Mouse (Mus musculus) hindbrain, embryonic 12.5 days (tissue): ENCODE results near the gene Lama5. TPM values are rescaled to one million over a fixed set of nuclear protein-coding genes. Genes with fewer than 3 reads are reported as not detected.
"Not testable (repeated sequence)": the region's sequence is repeated elsewhere in the genome, so short reads cannot be mapped to it uniquely, and the experiment has no call there.

Experiments
- ATAC-seq: fragments of 200-750 bp; cut with Nextera tagmentation; 2 replicates; pipeline ENCODE4 v1.8.0; 2017; ENCODE audit warnings: moderate TSS enrichment; ENCODE audit not compliant: low FRiP score
- H3K27ac ChIP-seq: fragments of 300-500 bp; sonication (generic); 2 replicates; pipeline ENCODE4 v1.5.1; 2016; ENCODE audit warnings: mild to moderate bottlenecking
- H3K27me3 ChIP-seq: fragments of 300-500 bp; sonication (generic); 2 replicates; pipeline ENCODE4 v1.6.1; 2016; ENCODE audit warnings: mild to moderate bottlenecking
- H3K36me3 ChIP-seq: fragments of 300-500 bp; sonication (generic); 2 replicates; pipeline ENCODE4 v1.6.1; 2016; ENCODE audit warnings: mild to moderate bottlenecking
- H3K4me1 ChIP-seq: fragments of 300-500 bp; sonication (generic); 2 replicates; pipeline ENCODE4 v1.6.1; 2016
- H3K4me2 ChIP-seq: fragments of 300-500 bp; sonication (generic); replicated peaks from 2 replicates; pipeline ENCODE4 v1.6.1; 2016; ENCODE audit warnings: mild to moderate bottlenecking
- H3K4me3 ChIP-seq: fragments of 300-500 bp; sonication (generic); 2 replicates; pipeline ENCODE4 v1.5.1; 2016; ENCODE audit warnings: mild to moderate bottlenecking
- H3K9ac ChIP-seq: fragments of 300-500 bp; sonication (generic); 2 replicates; pipeline ENCODE4 v1.6.1; 2016; ENCODE audit warnings: mild to moderate bottlenecking, moderate library complexity
- H3K9me3 ChIP-seq: fragments of 300-500 bp; sonication (generic); replicated peaks from 2 replicates; pipeline ENCODE4 v1.6.1; 2016; ENCODE audit warnings: mild to moderate bottlenecking
- WGBS: fragments of 180-500 bp; shearing (Covaris S2); methylation state at CpG from one replicate; pipeline ENCODE4 v1.1.7; 2016; 5-methylcytosine and 5-hydroxymethylcytosine counted together
- polyA plus RNA-seq: library from polyadenylated mRNA; unstranded; fragments of >200 nt; fragmentation: Nextera tagmentation; extraction: Ambion mirVana; gene quantifications from 2 replicates; pipeline ENCODE4 v1.2.1, GENCODE M21; 2016

The Lama5 gene
- polyA plus RNA-seq, 1 experiment from 2014 or later: 8.7 TPM

DNA sequence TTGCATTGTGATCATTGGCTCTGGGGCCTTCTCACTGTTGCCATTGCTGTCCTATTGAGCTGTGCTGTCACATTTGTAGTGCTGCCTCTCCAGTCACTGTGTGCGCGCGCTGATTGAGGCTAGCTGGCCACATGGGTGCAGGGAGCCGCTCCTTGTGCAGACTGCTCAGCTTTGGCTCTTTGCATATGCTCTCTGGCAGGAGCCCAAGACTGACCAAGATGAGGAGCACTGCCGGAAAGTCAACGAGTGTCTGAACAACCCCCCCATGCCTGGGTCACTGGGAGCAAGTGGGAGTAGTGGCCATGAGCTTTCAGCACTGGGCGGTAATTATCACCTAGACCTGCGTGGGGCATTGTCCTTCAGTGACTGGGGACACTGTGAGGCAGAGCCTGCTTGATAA lies 51.9 kb downstream of the Lama5 start:
- H3K9ac ChIP-seq, H3K4me3 ChIP-seq, ATAC-seq, H3K27ac ChIP-seq, H3K27me3 ChIP-seq, H3K9me3 ChIP-seq: not testable (repeated sequence)
- Histone ChIP-seq H3K36me3 (peaks cover 58% of the 10 kb centered on the region), H3K4me2 (peak overlapping the region; percentile 99; the same call in 1 of the 2 replicates), H3K4me1 (peaks cover 16% of the 10 kb centered on the region)
- 93% methylated on average over 8 of the region's 8 CpGs for WGBS

DNA sequence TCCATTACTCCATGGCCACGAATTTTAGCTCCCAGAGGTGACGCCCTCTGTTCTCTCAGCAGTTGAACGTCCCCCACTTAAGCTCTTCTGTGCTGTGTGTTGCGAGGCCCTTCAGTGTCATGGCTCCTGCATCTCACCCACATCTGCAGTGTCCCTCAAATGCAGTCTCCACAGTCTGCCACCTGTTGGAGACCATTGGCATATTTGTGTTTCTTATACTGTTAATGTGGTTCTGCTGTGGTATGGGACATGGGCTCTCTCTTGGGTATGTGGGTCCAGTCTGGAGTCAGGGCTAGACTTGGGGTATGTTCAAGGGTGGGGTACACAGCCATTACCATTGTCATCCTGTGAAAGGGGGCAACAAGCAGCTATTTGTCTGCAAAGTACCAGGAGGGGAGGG lies 52.5 kb downstream of the Lama5 start:
- no peak for ATAC-seq
- peak overlapping the region; percentile 98 for H3K4me3 ChIP-seq
- 84% methylated on average over 4 of the region's 4 CpGs for WGBS
- peak overlapping the region; percentile 98 for H3K9ac ChIP-seq
- H3K27ac ChIP-seq: no peak overlapping the region
- no peaks in the 10 kb centered on the region for H3K27me3 ChIP-seq
- peaks cover 16% of the 10 kb centered on the region for H3K4me1 ChIP-seq
- H3K9me3 ChIP-seq: no peaks in the 10 kb centered on the region
- peak overlapping the region; percentile 99 for H3K4me2 ChIP-seq
- H3K36me3 ChIP-seq: peaks cover 52% of the 10 kb centered on the region

GRCm38 (mm10) chr2:180172152-180172551 lies 53.5 kb downstream of the Lama5 start:
- no peaks in the 10 kb centered on the region for H3K27me3 ChIP-seq
- no peaks in the 10 kb centered on the region for H3K9me3 ChIP-seq
- peaks cover 16% of the 10 kb centered on the region for H3K4me1 ChIP-seq
- peak overlapping the region; percentile 99 for H3K4me2 ChIP-seq
- no peak overlapping the region for H3K27ac ChIP-seq
- no peak for ATAC-seq
- peaks cover 42% of the 10 kb centered on the region for H3K36me3 ChIP-seq
- peak overlapping the region; percentile 98 for H3K4me3 ChIP-seq
- peak overlapping the region; percentile 98 for H3K9ac ChIP-seq
- WGBS: 6% methylated on average over 9 of the region's 9 CpGs

DNA sequence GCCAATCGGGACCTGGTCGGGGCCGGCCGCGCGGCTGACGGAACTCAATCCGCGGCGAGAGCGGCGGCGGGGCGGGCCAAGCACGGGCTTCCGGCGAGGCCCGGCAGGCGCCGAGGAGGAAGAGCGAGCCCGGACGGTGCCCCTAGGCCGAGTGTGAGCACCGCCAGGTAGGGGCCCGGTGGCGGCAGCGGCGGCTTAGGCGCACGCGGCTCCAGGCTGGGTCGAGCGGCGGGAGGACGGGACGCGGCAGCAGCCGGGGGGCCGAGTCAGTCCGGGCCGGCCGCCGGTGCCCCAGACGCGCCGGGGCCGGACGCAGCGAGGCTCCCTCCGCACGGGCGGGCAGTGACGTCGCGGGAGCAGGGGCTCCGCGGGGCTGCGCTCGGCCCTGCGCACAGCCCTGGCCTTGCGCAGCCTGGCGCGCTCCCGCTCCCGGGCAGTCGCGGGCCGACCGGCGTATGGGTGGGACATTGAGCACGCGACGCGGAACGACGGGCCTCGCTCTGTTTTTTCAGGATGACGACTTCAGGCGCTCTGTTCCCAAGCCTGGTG lies 54.1 kb downstream of the Lama5 start:
- Histone ChIP-seq H3K4me3 (peak overlapping the region; percentile 98), H3K9ac (peak overlapping the region; percentile 98), H3K4me1 (peaks cover 16% of the 10 kb centered on the region), H3K27ac (peak overlapping the region; percentile 93), H3K36me3 (peaks cover 37% of the 10 kb centered on the region), H3K9me3 (no peaks in the 10 kb centered on the region), H3K4me2 (peak overlapping the region; percentile 99), H3K27me3 (no peaks in the 10 kb centered on the region)
- WGBS: under 1% methylated on average over 76 of the region's 80 CpGs
- peak; percentile 68 for ATAC-seq

DNA sequence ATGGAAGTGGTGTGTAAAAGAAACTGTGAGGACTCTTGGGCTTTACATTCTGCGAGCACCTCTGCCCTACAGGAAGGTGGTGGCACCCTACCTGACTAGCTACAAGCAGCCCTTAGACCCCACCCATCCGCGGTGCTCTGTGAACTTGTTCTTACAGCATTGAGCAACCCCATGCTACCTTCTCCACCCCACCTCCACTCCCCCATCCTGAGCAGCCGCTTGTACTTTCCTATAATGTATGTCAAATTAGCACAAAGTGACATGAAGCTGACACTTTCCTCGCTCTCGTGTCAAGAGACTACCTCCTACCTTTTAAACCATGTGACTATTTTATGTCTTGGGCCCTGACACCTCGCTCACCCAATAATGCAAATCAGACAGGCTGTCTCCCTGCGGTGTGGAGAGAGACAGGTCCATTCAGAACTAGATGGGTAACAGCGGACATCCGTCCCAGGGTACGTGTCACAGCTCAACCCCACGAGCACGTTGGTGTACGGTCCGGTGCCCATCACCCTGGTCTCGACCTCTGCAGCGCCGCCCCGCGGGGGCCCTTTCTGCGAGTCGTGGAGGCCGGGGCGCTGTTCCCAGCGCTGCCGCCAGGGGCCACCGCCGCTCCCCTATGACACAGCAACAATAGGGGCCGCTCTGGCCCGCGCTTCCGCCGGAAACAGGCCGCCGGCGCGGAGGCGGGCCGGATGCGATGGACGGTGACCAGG lies 54.7 kb downstream of the Lama5 start, which contains the start of gene Adrm1:
Gene Adrm1, plus strand, starts transcription at position 680 of the 716 bp plus-strand sequence.
- Histone ChIP-seq H3K9me3 (no peaks in the 10 kb centered on the region), H3K9ac (peak within 1 kb of the TSS; percentile 98), H3K36me3 (peaks cover 32% of the 10 kb centered on the region), H3K4me1 (peaks cover 16% of the 10 kb centered on the region), H3K4me2 (peak within 1 kb of the TSS; percentile 99), H3K27ac (peak within 1 kb of the TSS; percentile 93), H3K4me3 (peak within 1 kb of the TSS; percentile 98), H3K27me3 (no peaks in the 10 kb centered on the region)
- 4% methylated on average over 41 of the region's 41 CpGs for WGBS
- ATAC-seq: peak; percentile 99

- ATAC-seq: 0 out of 2 replicates have a peak, but pooled peaks have one; percentile 1
- Histone ChIP-seq H3K27ac (no peak overlapping the region), H3K4me1 (peaks cover 16% of the 10 kb centered on the region), H3K27me3 (no peaks in the 10 kb centered on the region), H3K4me3 (no peak overlapping the region), H3K9ac (no peak overlapping the region), H3K36me3 (peaks cover 25% of the 10 kb centered on the region), H3K9me3 (no peaks in the 10 kb centered on the region), H3K4me2 (peak overlapping the region; percentile 99; the same call in 1 of the 2 replicates)
- 83% methylated on average over 11 of the region's 11 CpGs for WGBS
Measured at GRCm38 (mm10) chr2:180170151-180170805, 55.4 kb downstream of the Lama5 start.

- ATAC-seq: no peak
- 90% methylated on average over 2 of the region's 2 CpGs for WGBS
Measured at GRCm38 (mm10) chr2:180166869-180167268, 58.8 kb downstream of the Lama5 start.

GRCm38 (mm10) chr2:180165855-180166254 lies 59.8 kb downstream of the Lama5 start:
- no peak overlapping the region for H3K9ac ChIP-seq
- H3K27ac ChIP-seq: no peak overlapping the region
- ATAC-seq: no peak
- no peaks in the 10 kb centered on the region for H3K4me1 ChIP-seq
- no peak overlapping the region for H3K4me3 ChIP-seq
- WGBS: 81% methylated on average over 2 of the region's 2 CpGs
- H3K36me3 ChIP-seq: peaks cover 33% of the 10 kb centered on the region
- no peak overlapping the region for H3K4me2 ChIP-seq
- no peaks in the 10 kb centered on the region for H3K27me3 ChIP-seq
- no peaks in the 10 kb centered on the region for H3K9me3 ChIP-seq

More at GRCm38 (mm10) chr2:180166869-180167268, 58.8 kb downstream of the Lama5 start:
- H3K4me2 ChIP-seq: no peak overlapping the region
- H3K27ac ChIP-seq: no peak overlapping the region
- H3K4me3 ChIP-seq: no peak overlapping the region
- H3K4me1 ChIP-seq: no peaks in the 10 kb centered on the region
- H3K27me3 ChIP-seq: no peaks in the 10 kb centered on the region
- H3K9ac ChIP-seq: no peak overlapping the region; the same call in 1 of the 2 replicates
- H3K36me3 ChIP-seq: peaks cover 23% of the 10 kb centered on the region
- H3K9me3 ChIP-seq: no peaks in the 10 kb centered on the region

- WGBS: 89% methylated on average over 3 of the region's 3 CpGs
- Histone ChIP-seq H3K27me3 (no peaks in the 10 kb centered on the region), H3K9me3 (no peaks in the 10 kb centered on the region), H3K4me2 (no peak overlapping the region), H3K36me3 (peaks cover 87% of the 10 kb centered on the region), H3K4me1 (no peaks in the 10 kb centered on the region), H3K9ac (no peak overlapping the region), H3K4me3 (no peak overlapping the region), H3K27ac (no peak overlapping the region)
- ATAC-seq: no peak
Measured at GRCm38 (mm10) chr2:180158627-180159026, 67.0 kb downstream of the Lama5 start.

DNA sequence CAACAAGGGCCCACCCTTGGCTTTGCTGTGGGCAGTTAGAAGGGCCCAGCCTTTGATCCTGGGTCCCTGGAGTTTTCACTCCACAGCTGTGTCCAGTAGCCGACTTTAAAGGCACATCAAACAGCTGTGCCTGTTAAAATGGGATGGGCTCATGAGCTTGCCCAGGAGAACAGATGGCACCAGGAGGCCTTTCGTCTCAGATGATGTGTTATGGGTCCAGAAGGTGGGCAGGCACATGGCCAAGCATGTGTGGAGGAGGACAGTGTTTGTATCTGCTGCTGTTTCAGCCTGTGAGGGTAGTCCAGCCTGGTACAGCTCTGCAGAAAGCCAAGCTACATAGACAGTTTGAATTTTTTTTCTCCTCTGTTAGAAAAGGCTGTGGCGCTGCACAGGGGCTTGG lies 70.9 kb downstream of the Lama5 start:
- H3K9me3 ChIP-seq: no peaks in the 10 kb centered on the region
- H3K9ac ChIP-seq: no peak overlapping the region
- no peak overlapping the region for H3K4me3 ChIP-seq
- ATAC-seq: no peak
- H3K4me1 ChIP-seq: no peaks in the 10 kb centered on the region
- H3K36me3 ChIP-seq: peaks cover 86% of the 10 kb centered on the region
- H3K27ac ChIP-seq: no peak overlapping the region
- WGBS: 62% methylated on average over 3 of the region's 3 CpGs
- no peak overlapping the region for H3K4me2 ChIP-seq
- H3K27me3 ChIP-seq: no peaks in the 10 kb centered on the region

DNA sequence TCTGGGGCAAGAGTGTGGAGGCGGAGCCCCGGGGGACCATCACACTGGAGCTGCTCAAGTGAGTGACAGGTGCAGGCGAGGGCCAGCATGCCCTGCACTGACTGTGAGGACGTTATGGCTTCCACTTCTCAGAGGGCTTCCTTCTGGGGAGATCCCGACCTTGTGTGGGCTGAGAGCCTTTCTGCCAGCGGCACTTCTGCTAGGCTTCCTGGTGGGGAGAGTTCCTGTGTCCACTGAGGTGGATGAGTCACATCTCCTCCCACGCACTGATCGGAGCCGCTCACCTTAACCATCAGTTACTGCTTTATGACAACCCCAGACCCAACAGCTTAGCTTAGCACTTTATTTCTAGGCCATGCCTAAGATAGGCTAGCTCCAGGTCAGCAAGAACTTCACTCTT lies 77.1 kb downstream of the Lama5 start:
- Histone ChIP-seq H3K27ac (no peak overlapping the region), H3K9ac (no peak overlapping the region), H3K4me2 (no peak overlapping the region), H3K9me3 (no peaks in the 10 kb centered on the region), H3K4me3 (no peak overlapping the region), H3K27me3 (no peaks in the 10 kb centered on the region), H3K4me1 (no peaks in the 10 kb centered on the region), H3K36me3 (peaks cover 89% of the 10 kb centered on the region)
- 90% methylated on average over 9 of the region's 9 CpGs for WGBS
- ATAC-seq: no peak

GRCm38 (mm10) chr2:180147379-180147778 lies 78.3 kb downstream of the Lama5 start:
- no peak overlapping the region for H3K4me2 ChIP-seq
- no peak overlapping the region for H3K27ac ChIP-seq
- no peaks in the 10 kb centered on the region for H3K27me3 ChIP-seq
- WGBS: 93% methylated on average over 6 of the region's 6 CpGs
- H3K4me3 ChIP-seq: no peak overlapping the region
- no peak for ATAC-seq
- no peaks in the 10 kb centered on the region for H3K9me3 ChIP-seq
- H3K36me3 ChIP-seq: peaks cover 79% of the 10 kb centered on the region
- H3K9ac ChIP-seq: no peak overlapping the region
- no peaks in the 10 kb centered on the region for H3K4me1 ChIP-seq
